Mouse (Mus musculus) neural tube, embryonic 13.5 days (tissue): ENCODE data around the gene Fank1. TPM values are rescaled to one million over a fixed set of nuclear protein-coding genes. Genes with fewer than 3 reads are reported as not detected.

Experiments used
- ATAC-seq: fragments of 200-750 bp; cut with Nextera tagmentation; 2 replicates; pipeline ENCODE4 v1.8.0; 2017; ENCODE audit warnings: low read depth, mild to moderate bottlenecking, moderate TSS enrichment, moderate library complexity
- H3K27ac ChIP-seq: fragments of 300-500 bp; sonication (generic); replicated peaks from 2 replicates; pipeline ENCODE4 v1.5.1; 2015; ENCODE audit warnings: moderate library complexity, mild to moderate bottlenecking, inconsistent platforms
- H3K27me3 ChIP-seq: fragments of 300-500 bp; sonication (generic); 2 replicates; pipeline ENCODE4 v1.6.1; 2015; ENCODE audit warnings: mild to moderate bottlenecking, inconsistent platforms
- H3K36me3 ChIP-seq: fragments of 300-500 bp; sonication (generic); 2 replicates; pipeline ENCODE4 v1.6.1; 2015; ENCODE audit warnings: mild to moderate bottlenecking, inconsistent platforms
- H3K4me1 ChIP-seq: fragments of 300-500 bp; sonication (generic); replicated peaks from 2 replicates; pipeline ENCODE4 v1.6.1; 2015; ENCODE audit warnings: inconsistent platforms
- H3K4me2 ChIP-seq: fragments of 300-500 bp; sonication (generic); 2 replicates; pipeline ENCODE4 v1.6.1; 2015; ENCODE audit warnings: inconsistent platforms, mild to moderate bottlenecking, moderate library complexity
- H3K4me3 ChIP-seq: fragments of 300-500 bp; sonication (generic); 2 replicates; pipeline ENCODE4 v1.5.1; 2015; ENCODE audit warnings: mild to moderate bottlenecking, inconsistent platforms
- H3K9ac ChIP-seq: fragments of 300-500 bp; sonication (generic); 2 replicates; pipeline ENCODE4 v1.6.1; 2015; ENCODE audit warnings: moderate library complexity, mild to moderate bottlenecking, inconsistent platforms
- H3K9me3 ChIP-seq: fragments of 300-500 bp; sonication (generic); 2 replicates; pipeline ENCODE4 v1.6.1; 2016; ENCODE audit warnings: inconsistent platforms
- WGBS: fragments of 180-500 bp; shearing (Covaris S2); methylation state at CpG from one replicate; pipeline ENCODE4 v1.1.7; 2015; 5-methylcytosine and 5-hydroxymethylcytosine counted together
- polyA plus RNA-seq: library from polyadenylated mRNA; unstranded; fragments of >200 nt; fragmentation: Nextera tagmentation; extraction: Ambion mirVana; gene quantifications from 2 replicates; pipeline ENCODE4 v1.2.1, GENCODE M21; 2015

Fank1 gene
- polyA plus RNA-seq, 1 experiment from 2014 or later: 2.9 TPM

DNA sequence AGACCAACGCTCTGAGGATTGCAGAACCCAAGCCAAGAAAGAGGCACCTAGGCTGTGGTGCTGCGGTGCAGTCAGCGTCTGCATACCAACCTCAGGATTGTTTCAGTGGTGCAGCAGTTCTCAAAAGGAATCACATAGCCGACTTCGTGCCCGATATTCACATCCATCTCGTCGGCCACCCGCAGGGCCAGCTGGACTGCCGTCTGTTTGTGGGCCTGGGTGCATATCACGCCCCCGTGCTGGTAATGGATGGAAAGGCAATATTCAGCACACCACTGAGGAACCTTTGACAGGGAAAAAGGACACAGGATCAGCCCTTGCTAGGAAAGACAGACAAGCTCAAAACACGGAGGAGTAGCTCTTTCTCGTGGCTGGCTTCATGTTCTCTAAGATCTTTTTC is 27.9 kb upstream of the Fank1 start:
- Histone ChIP-seq H3K9me3 (no peaks in the 10 kb centered on the region), H3K27ac (no peak overlapping the region), H3K4me2 (no peak overlapping the region), H3K4me1 (peaks cover 3% of the 10 kb centered on the region; the same call in 1 of the 2 replicates), H3K27me3 (no peaks in the 10 kb centered on the region), H3K4me3 (no peak overlapping the region), H3K9ac (no peak overlapping the region), H3K36me3 (peaks cover 19% of the 10 kb centered on the region)
- no peak for ATAC-seq
- WGBS: 84% methylated on average over 14 of the region's 14 CpGs

DNA sequence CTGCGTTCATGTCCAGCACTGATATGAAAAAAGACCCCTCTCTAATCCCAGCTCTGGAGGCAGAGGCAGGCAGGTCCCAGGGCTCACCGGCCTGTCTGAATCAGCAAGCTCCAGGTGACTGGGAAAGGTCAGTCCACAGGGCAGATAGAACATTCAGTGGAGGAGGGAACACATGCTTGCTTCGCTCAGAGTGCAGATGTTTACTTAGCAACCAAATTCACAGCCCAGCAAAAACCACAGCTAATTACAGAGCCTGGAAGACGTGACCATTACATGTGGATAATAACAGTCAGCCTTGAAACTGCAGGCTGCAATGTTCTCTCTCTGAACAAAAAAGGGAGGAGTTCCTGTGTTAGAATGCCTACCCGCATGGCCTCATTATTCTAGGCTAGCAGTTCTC is 26.0 kb upstream of the Fank1 start:
- WGBS: 63% methylated on average over 5 of the region's 5 CpGs
- no peak overlapping the region for H3K27ac ChIP-seq
- H3K9ac ChIP-seq: no peak overlapping the region
- peaks cover 19% of the 10 kb centered on the region for H3K36me3 ChIP-seq
- ATAC-seq: no peak
- H3K27me3 ChIP-seq: no peaks in the 10 kb centered on the region
- no peak overlapping the region for H3K4me2 ChIP-seq
- no peak overlapping the region for H3K4me3 ChIP-seq
- H3K4me1 ChIP-seq: peaks cover 3% of the 10 kb centered on the region; the same call in 1 of the 2 replicates
- no peaks in the 10 kb centered on the region for H3K9me3 ChIP-seq

DNA sequence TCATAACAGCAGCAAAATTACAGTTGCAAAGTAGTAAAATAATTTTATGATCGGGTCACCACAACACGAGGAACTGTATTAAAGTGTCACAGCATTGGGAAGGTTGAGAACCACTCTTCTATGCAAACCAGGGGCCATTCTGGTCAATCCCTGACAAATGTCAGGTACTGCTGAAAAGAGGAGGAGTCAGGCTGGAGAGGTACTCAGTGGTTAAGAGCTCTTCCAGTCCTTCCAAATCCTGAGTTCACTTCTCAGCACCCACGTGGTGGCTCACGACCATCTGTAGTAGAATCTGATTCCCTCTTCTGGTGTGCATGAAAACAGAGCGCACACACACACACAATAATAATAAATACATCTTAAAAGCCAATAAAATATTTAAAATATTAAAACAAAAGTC is 25.5 kb upstream of the Fank1 start:
- ATAC-seq: no peak
- WGBS: 84% methylated on average over 5 of the region's 5 CpGs
- H3K9ac ChIP-seq: no peak overlapping the region
- H3K4me1 ChIP-seq: peaks cover 3% of the 10 kb centered on the region; the same call in 1 of the 2 replicates
- H3K4me2 ChIP-seq: no peak overlapping the region
- H3K27ac ChIP-seq: no peak overlapping the region
- no peaks in the 10 kb centered on the region for H3K9me3 ChIP-seq
- no peaks in the 10 kb centered on the region for H3K27me3 ChIP-seq
- no peak overlapping the region for H3K4me3 ChIP-seq
- H3K36me3 ChIP-seq: peaks cover 19% of the 10 kb centered on the region

DNA sequence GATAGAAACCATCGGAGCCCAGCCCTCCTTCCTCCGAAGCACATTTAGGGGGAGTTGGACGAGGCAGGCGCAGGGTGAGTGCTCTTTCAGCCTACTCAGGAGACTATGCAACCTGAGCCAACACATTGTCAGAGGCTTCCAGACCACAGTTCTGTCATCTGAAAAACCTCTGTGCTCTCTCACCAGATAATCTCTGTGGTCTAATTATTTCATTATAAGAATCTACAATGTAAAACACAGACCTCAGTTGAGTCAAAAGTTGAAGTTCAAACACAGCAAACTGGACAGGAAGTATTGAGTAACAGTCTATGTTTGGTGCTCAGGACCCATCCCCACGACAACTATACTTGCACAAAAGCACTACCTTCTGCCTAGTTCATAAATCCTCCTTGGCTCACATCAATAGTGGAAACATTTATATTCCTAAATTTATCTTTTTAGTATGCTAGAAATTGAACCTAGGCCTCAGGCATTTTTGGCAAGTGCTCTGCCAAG is 18.7 kb upstream of the Fank1 start:
- Histone ChIP-seq H3K27ac (no peak overlapping the region), H3K9me3 (0 out of 2 replicates have a peak, but pooled peaks cover 3% of the 10 kb centered on the region), H3K9ac (no peak overlapping the region), H3K27me3 (no peaks in the 10 kb centered on the region), H3K4me1 (peaks cover 23% of the 10 kb centered on the region), H3K36me3 (peaks cover 4% of the 10 kb centered on the region; the same call in 1 of the 2 replicates), H3K4me3 (no peak overlapping the region), H3K4me2 (peak overlapping the region; percentile 21)
- 37% methylated on average over 5 of the region's 5 CpGs for WGBS
- ATAC-seq: no peak

DNA sequence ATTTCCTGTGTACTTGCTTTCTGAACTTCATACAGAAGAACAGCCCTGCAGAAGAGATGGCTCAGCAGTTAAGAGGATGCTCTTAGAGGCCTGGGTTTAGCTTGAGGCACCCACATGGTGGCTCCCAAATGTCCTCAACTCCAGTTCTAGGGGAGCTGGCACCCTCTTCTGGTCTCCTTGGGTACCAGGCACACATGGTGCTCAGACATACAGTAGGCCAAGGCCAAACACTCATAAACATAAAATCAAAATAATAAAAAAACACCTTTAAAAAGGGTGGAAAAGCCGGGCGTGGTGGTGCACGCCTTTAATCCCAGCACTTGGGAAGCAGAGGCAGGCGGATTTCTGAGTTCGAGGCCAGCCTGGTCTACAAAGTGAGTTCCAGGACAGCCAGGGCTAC is 17.9 kb upstream of the Fank1 start:
- no peak overlapping the region for H3K27ac ChIP-seq
- 91% methylated on average over 5 of the region's 5 CpGs for WGBS
- H3K4me3 ChIP-seq: no peak overlapping the region
- 0 out of 2 replicates have a peak, but pooled peaks cover 3% of the 10 kb centered on the region for H3K9me3 ChIP-seq
- peaks cover 4% of the 10 kb centered on the region; the same call in 1 of the 2 replicates for H3K36me3 ChIP-seq
- H3K27me3 ChIP-seq: no peaks in the 10 kb centered on the region
- no peak overlapping the region for H3K9ac ChIP-seq
- H3K4me1 ChIP-seq: peaks cover 23% of the 10 kb centered on the region
- ATAC-seq: no peak
- peak overlapping the region; percentile 45 for H3K4me2 ChIP-seq

DNA sequence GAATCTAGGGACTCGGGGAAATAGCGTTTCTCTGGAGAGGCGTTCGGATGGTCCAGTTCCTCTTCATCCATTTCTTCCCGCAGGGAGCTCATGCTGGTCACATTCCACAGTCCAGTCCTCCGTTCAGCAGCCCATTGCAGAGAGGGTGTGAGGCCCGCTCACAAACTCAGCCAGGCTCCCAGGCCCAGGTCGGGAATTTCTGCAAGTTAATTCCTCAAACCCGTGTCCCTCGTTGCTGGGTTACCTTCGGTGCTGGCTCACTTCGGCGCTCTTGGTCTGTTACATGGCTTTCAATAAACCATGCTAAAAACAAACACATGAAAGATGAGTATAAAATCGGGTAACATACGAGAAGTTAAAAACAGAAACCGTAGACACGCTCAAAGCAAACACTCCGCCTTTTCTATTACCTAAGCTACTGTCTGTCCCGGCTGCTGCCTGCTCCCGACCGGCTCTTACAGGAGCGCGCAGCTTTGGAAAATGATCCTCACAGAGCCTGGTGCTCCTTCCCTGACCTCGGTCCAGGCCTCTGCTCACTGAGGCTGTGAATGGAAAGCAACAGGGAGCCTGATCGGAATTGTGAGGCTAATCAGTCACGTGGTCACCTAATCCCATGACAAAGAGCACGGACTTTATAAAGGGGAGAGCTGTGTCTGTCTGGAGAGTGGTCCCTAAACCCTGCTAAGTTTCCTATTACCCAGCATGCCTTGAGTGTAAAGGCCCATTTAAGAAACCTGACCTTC is 16.9 kb upstream of the Fank1 start:
- WGBS: 4% methylated on average over 27 of the region's 27 CpGs
- Histone ChIP-seq H3K4me2 (peak overlapping the region; percentile 45), H3K4me1 (peaks cover 27% of the 10 kb centered on the region), H3K27ac (peak overlapping the region; percentile 20), H3K4me3 (peak overlapping the region; percentile 18), H3K9ac (peak overlapping the region; percentile 26; the same call in 1 of the 2 replicates), H3K36me3 (peaks cover 4% of the 10 kb centered on the region; the same call in 1 of the 2 replicates), H3K9me3 (0 out of 2 replicates have a peak, but pooled peaks cover 3% of the 10 kb centered on the region), H3K27me3 (no peaks in the 10 kb centered on the region)
- ATAC-seq: peak; percentile 86

DNA sequence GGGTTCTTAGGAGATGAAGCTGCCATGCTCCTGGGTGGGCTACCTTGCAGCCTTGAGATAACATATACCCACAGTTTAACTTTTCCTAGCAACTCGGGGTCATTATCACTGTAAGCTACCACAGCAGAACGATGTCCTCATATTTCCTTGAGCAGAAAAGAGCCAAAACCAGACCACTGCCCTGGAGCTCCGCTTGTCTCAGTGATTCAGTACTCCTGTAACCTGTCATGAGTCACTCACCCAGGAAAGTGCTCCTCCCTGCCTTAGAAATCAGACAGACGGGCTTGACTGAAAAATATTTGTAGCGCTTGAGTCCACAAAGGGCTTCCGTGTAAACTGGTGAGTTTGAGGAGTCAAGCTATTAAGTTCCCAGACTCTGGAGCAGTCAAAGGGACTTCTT is 14.0 kb upstream of the Fank1 start:
- Histone ChIP-seq H3K9ac (no peak overlapping the region), H3K4me2 (no peak overlapping the region), H3K4me3 (no peak overlapping the region), H3K27me3 (no peaks in the 10 kb centered on the region), H3K27ac (no peak overlapping the region), H3K36me3 (peaks cover 4% of the 10 kb centered on the region; the same call in 1 of the 2 replicates), H3K4me1 (peaks cover 42% of the 10 kb centered on the region), H3K9me3 (0 out of 2 replicates have a peak, but pooled peaks cover 3% of the 10 kb centered on the region)
- 87% methylated on average over 6 of the region's 6 CpGs for WGBS
- no peak for ATAC-seq

DNA sequence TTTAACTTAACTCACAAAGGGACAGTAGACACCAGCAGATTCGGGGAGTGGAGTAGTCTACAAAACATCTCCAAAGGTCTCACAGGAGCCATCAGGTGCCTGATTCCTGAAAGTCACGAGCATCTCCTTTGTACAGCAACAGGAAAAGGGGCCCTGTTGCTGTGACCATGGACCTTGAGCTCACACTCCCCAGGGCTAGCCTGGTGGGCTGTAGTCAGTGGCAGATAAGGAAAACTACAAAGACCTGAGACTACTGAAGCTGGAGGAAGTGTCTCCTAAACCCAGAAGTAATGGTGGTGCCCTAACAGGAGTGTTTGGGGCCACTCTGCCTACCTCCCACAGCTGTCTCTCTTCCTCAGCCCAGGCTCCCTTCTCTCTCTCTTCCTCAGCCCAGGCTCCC is 12.2 kb upstream of the Fank1 start:
- H3K27me3 ChIP-seq: no peaks in the 10 kb centered on the region
- no peaks in the 10 kb centered on the region for H3K36me3 ChIP-seq
- no peak overlapping the region for H3K27ac ChIP-seq
- H3K9me3 ChIP-seq: 0 out of 2 replicates have a peak, but pooled peaks cover 3% of the 10 kb centered on the region
- ATAC-seq: no peak
- H3K4me3 ChIP-seq: no peak overlapping the region
- WGBS: 84% methylated on average over 2 of the region's 2 CpGs
- no peak overlapping the region for H3K9ac ChIP-seq
- H3K4me2 ChIP-seq: no peak overlapping the region
- H3K4me1 ChIP-seq: peaks cover 31% of the 10 kb centered on the region

DNA sequence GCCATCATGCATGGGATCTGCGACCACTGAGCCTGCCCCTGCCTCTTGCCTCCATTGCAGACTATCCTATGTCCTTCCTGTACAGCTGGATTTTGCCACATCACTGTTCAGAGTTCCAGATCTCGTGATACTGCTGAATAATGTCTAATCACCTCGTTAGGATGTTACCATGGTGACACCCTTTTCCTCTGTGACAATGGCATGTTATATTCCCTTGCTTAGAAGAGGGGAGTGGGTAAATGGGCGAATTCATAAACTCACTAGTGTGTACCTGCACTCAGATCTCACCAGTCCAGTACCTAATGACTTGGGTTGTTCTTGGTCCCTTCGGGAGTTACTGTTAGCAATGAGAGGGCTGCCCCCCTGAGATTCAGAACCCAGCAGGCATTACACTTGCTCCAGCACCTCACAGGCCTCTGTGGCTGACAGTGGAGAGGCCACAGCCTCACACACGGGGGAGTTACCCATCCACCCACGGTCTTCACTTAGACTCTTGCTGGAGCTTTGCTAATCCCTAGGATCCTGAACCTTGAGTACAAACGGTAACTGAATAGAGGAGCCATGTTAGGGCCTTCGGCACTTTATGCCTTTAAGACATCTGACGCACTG is 11.3 kb upstream of the Fank1 start:
- Histone ChIP-seq H3K9ac (no peak overlapping the region), H3K4me3 (no peak overlapping the region), H3K4me1 (peaks cover 23% of the 10 kb centered on the region), H3K27ac (peak overlapping the region; percentile 65), H3K36me3 (no peaks in the 10 kb centered on the region), H3K9me3 (0 out of 2 replicates have a peak, but pooled peaks cover 3% of the 10 kb centered on the region), H3K27me3 (no peaks in the 10 kb centered on the region), H3K4me2 (no peak overlapping the region)
- WGBS: 70% methylated on average over 10 of the region's 10 CpGs
- ATAC-seq: peak; percentile 46

DNA sequence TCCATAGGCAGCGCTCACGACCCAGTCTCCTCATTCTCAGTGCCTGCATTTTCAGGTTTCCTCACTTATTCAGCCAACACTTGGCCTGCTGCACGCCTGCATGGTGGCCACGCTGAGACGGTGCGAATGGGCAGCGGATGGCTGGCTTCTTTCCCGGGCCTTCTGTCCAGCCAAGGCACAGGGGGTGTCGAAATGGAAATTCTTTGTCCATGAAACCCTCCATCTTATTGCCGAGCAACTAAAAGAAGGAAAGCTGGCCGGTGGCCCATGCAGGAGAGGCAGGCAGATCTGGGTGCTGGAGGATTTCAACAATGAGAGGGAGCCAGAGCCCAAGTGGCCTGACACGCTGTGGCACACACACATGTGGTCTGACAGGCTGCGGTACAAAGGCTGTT is 10.8 kb upstream of the Fank1 start:
- Histone ChIP-seq H3K4me3 (no peak overlapping the region), H3K27me3 (no peaks in the 10 kb centered on the region), H3K36me3 (no peaks in the 10 kb centered on the region), H3K4me2 (no peak overlapping the region), H3K9ac (no peak overlapping the region), H3K27ac (peak overlapping the region; percentile 65), H3K9me3 (0 out of 2 replicates have a peak, but pooled peaks cover 3% of the 10 kb centered on the region), H3K4me1 (peaks cover 23% of the 10 kb centered on the region)
- 63% methylated on average over 13 of the region's 13 CpGs for WGBS
- ATAC-seq: peak; percentile 76

DNA sequence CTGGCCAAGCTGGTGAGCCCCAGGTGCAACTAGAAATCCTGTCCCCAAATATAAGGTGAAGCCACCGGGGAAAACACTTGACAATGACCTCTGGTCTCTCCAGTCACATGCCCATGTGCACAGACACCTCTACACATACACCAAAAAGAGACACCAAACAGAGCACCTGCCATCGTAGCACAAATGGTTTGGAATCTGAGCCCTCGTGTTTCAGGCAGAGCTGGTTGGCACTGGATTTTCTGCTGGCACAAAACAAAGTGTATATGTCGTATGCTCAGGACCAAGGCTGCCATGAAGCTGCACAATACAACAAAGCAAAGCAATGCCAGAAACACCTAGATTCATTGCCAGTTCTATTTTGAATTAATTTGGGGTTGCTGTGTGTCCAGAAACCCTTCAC is 8.6 kb upstream of the Fank1 start:
- no peak overlapping the region for H3K4me3 ChIP-seq
- no peaks in the 10 kb centered on the region for H3K36me3 ChIP-seq
- no peak for ATAC-seq
- no peak overlapping the region for H3K9ac ChIP-seq
- no peak overlapping the region for H3K4me2 ChIP-seq
- no peaks in the 10 kb centered on the region for H3K9me3 ChIP-seq
- no peaks in the 10 kb centered on the region for H3K27me3 ChIP-seq
- H3K4me1 ChIP-seq: peaks cover 23% of the 10 kb centered on the region
- WGBS: 79% methylated on average over 4 of the region's 4 CpGs
- H3K27ac ChIP-seq: no peak overlapping the region

DNA sequence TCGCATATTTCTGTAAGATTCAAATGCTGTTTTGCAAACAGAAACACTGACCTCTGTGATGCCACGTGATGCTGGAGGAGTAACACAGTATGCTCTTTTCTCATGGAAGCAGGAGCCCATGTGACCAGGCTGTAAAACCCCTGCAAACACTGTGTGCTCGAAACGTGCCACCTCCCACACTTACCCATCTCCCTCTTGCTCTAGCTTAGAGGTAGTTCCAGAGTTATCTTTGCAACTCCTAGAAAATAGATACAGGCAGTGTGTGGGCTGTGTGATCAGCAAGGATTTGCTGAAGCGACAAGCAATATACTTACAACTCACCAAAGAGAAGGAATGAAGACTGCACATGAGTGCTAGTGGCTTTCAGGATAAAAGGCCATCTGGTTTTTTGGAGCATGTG is 8.1 kb upstream of the Fank1 start:
- no peak for ATAC-seq
- 48% methylated on average over 5 of the region's 5 CpGs for WGBS
- Histone ChIP-seq H3K9me3 (no peaks in the 10 kb centered on the region), H3K4me2 (no peak overlapping the region), H3K27me3 (no peaks in the 10 kb centered on the region), H3K36me3 (no peaks in the 10 kb centered on the region), H3K9ac (no peak overlapping the region), H3K4me1 (peaks cover 23% of the 10 kb centered on the region), H3K4me3 (no peak overlapping the region), H3K27ac (0 out of 2 replicates have a peak overlapping the region, but pooled peaks have one; percentile 20)
